Mouse (Mus musculus): Measurements from ENCODE around the gene Nlrp6. TPM values are rescaled to one million over a fixed set of nuclear protein-coding genes. Genes with fewer than 3 reads are reported as not detected.

Gene Nlrp6
- not detected for polyA plus RNA-seq (2017; shearing (Covaris generic))

DNA sequence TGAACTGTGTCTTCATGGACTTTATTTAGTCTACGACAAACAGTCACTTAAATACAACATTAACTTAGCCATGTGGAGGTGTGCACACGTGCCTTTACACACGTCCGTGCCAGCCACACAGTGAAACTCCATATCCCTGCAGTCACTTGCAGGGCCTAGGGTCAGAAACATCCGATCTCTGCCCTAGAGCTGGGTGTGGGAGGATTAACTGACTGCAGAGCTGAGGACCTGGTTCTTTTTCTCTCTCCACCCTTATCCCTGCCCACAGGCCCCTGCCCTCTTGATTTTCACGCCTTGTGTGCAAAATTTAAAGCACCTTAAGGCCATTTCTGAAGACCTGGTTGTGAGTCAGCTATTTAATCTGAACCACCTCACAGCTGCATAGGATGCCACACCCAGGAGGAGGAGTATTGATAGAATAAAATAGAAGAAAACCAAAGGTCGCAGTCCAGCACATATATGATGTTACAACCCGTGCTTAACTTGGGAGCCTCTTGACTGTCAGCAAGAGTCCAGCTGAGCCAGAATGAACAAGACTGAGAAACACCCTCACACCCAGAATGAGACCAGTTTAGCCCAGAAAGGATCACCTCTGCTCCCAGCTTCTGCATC is at the start of gene Nlrp6:
Nlrp6 (plus strand) TSS at position 485 of the 612 bp plus-strand sequence.

GRCm38 (mm10) chr7:140881696-140882468 is 38.8 kb upstream of the Nlrp6 start, which contains the start of the genes Psmd13 and Sirt3:
Gene Psmd13 (plus strand): TSS chr7:140881968.
Gene Sirt3 (minus strand): TSS chr7:140882309.

DNA sequence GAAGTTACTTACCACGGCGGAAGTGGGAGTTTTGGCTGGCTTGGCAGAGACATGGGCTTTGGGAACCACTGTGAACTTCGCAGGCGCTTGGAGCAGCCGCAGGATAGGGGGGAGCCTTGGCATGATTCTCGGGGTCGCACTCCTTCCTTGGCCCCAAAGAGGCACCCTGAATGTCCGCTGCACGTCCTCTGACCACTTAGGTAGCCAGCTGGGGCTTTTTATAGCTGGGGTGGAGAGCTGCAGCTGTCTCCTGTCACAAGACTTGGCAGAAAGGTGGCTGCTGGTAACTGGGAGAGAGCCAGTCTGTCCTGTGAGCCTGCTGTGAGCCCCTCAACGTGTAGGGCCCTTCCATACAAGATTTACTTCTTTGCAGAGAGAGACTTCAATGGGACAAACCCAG is 20.5 kb upstream of the Nlrp6 start, which contains the start of gene Cox8b:
Cox8b (minus strand) TSS at position 227 of the 400 bp plus-strand sequence.

GRCm38 (mm10) chr7:140941222-140942051 is 20.7 kb downstream of the Nlrp6 start, which contains the start of gene Pgghg:
Gene Pgghg (plus strand): TSS chr7:140941391.

GRCm38 (mm10) chr7:140949824-140950530 is 29.3 kb downstream of the Nlrp6 start, which contains the start of gene Ifitm5:
Gene Ifitm5 (minus strand): TSS chr7:140950291.

GRCm38 (mm10) chr7:140955758-140956555 is 35.3 kb downstream of the Nlrp6 start, which contains the start of the genes Gm45717 and Ifitm2:
Gene Gm45717 (minus strand): TSS chr7:140955937.
Gene Ifitm2 (minus strand): TSS chr7:140955987.

DNA sequence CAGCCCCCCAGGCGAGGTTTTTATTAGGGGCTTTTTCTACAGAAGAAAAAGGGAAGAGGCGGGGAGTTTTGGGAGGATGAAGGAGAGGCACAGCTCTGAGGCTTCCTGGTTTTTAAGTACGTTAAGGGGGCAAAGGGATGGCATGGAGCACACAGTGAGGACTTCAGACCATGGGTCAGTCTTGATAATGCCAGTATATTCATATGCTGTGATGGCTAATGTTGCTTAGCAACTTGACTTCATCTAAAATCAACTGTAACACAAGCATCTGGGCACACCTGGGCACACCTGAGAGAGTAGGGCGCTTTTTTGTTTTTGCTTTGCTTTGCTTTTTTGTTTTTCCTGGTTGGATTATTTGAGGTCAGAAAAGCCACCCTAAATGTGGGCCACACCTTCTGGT is 46.2 kb downstream of the Nlrp6 start, which contains the start of gene Ifitm1:
Ifitm1 (plus strand) TSS at position 301 of the 400 bp plus-strand sequence.

Other genes starting within 250 kb of the Nlrp6 start
- gene Olfr45, start 239.0 kb upstream of the Nlrp6 start, polyA plus RNA-seq (2017; shearing (Covaris generic)) = not detected
- not detected for gene Olfr541, start 223.6 kb upstream of the Nlrp6 start, polyA plus RNA-seq (2017; shearing (Covaris generic))
- gene Cyp2e1, start 157.2 kb upstream of the Nlrp6 start, polyA plus RNA-seq (2017; shearing (Covaris generic)) = 0.31 TPM
- not detected for gene Syce1, start 133.1 kb upstream of the Nlrp6 start, polyA plus RNA-seq (2017; shearing (Covaris generic))
- 0.71 TPM for gene Zfp941, start 98.7 kb upstream of the Nlrp6 start, polyA plus RNA-seq (2017; shearing (Covaris generic))
- not detected for gene Urah, start 85.9 kb upstream of the Nlrp6 start, polyA plus RNA-seq (2017; shearing (Covaris generic))
- gene Scgb1c1, start 75.4 kb upstream of the Nlrp6 start, polyA plus RNA-seq (2017; shearing (Covaris generic)) = not detected
- not detected for gene Odf3, start 73.1 kb upstream of the Nlrp6 start, polyA plus RNA-seq (2017; shearing (Covaris generic))
- gene Gm45785, start 64.6 kb upstream of the Nlrp6 start, polyA plus RNA-seq (2017; shearing (Covaris generic)) = not detected
- 88.6 TPM for gene Ric8a, start 63.9 kb upstream of the Nlrp6 start, polyA plus RNA-seq (2017; shearing (Covaris generic))
- 42.5 TPM for gene Bet1l, start 63.3 kb upstream of the Nlrp6 start, polyA plus RNA-seq (2017; shearing (Covaris generic))
- gene Psmd13, start 38.9 kb upstream of the Nlrp6 start, polyA plus RNA-seq (2017; shearing (Covaris generic)) = 134 TPM
- gene Sirt3, start 38.6 kb upstream of the Nlrp6 start, polyA plus RNA-seq (2017; shearing (Covaris generic)) = 5.5 TPM
- gene Cox8b, start 20.5 kb upstream of the Nlrp6 start, polyA plus RNA-seq (2017; shearing (Covaris generic)) = not detected
- gene Pgghg, start 20.5 kb downstream of the Nlrp6 start, polyA plus RNA-seq (2017; shearing (Covaris generic)) = 10.8 TPM
- not detected for gene Ifitm5, start 29.4 kb downstream of the Nlrp6 start, polyA plus RNA-seq (2017; shearing (Covaris generic))
- gene Gm45717, start 35.0 kb downstream of the Nlrp6 start, polyA plus RNA-seq (2017; shearing (Covaris generic)) = not detected
- 10.5 TPM for gene Ifitm2, start 35.1 kb downstream of the Nlrp6 start, polyA plus RNA-seq (2017; shearing (Covaris generic))
- gene Ifitm1, start 46.3 kb downstream of the Nlrp6 start, polyA plus RNA-seq (2017; shearing (Covaris generic)) = 2.8 TPM
- 8.0 TPM for gene Ifitm3, start 89.9 kb downstream of the Nlrp6 start, polyA plus RNA-seq (2017; shearing (Covaris generic))
- not detected for gene Ifitm6, start 97.0 kb downstream of the Nlrp6 start, polyA plus RNA-seq (2017; shearing (Covaris generic))
- gene Gm17387, start 108.2 kb downstream of the Nlrp6 start, polyA plus RNA-seq (2017; shearing (Covaris generic)) = not detected
- gene B4galnt4, start 140.2 kb downstream of the Nlrp6 start, polyA plus RNA-seq (2017; shearing (Covaris generic)) = 25.8 TPM
- 147 TPM for gene Pkp3, start 157.3 kb downstream of the Nlrp6 start, polyA plus RNA-seq (2017; shearing (Covaris generic))
- gene Sigirr, start 179.7 kb downstream of the Nlrp6 start, polyA plus RNA-seq (2017; shearing (Covaris generic)) = 71.4 TPM
- gene Ano9, start 196.9 kb downstream of the Nlrp6 start, polyA plus RNA-seq (2017; shearing (Covaris generic)) = not detected
- gene Ptdss2, start 201.5 kb downstream of the Nlrp6 start, polyA plus RNA-seq (2017; shearing (Covaris generic)) = 6.9 TPM

Data from effector memory CD4-positive, alpha-beta T cell, adult 5 months (primary cell).